Mouse (Mus musculus) testis, adult 2 months (tissue): ENCODE data around the gene Ace3.

Source experiments
- CTCF ChIP-seq: fragments of 200-500 bp; IDR thresholded peaks from 2 replicates; pipeline ENCODE4 v1.5.1; 2012; ENCODE audit warnings: low read depth, mild to moderate bottlenecking, inconsistent platforms, low read length, moderate library complexity; ENCODE audit not compliant: control insufficient read depth, insufficient read depth, insufficient replicate concordance
- POLR2A ChIP-seq: fragments of 200-500 bp; IDR thresholded peaks from 2 replicates; pipeline ENCODE4 v1.6.1; 2012; ENCODE audit warnings: low read depth, mild to moderate bottlenecking, inconsistent platforms, low read length, moderate library complexity; ENCODE audit not compliant: control insufficient read depth

DNA sequence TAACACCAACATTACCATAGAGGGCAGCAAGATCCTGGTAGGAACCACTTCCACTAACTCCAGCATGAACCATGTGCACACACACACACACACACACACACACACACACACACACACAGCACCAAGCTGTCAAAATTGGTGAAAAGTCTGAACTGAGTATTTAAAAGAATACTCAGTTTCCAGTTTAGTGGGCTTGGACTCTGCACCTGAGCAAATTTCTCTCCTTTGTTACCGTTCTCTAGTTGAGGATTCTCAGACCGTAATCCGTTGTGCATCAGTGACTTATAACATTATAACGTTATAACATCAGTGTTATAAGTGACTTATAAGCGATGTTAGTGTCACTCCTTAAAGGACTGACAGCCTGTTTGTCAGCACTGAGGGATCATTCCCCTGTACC, 18.8 kb upstream of the Ace3 start:
- no peak for TF ChIP-seq POLR2A
- no peak for TF ChIP-seq CTCF
